Mouse (Mus musculus) kidney, adult 2 months (tissue): Measurements from ENCODE around the gene Nme3.

Source experiments
- CTCF ChIP-seq: fragments of 200-500 bp; conservative IDR thresholded peaks from 2 replicates; pipeline ENCODE4 v1.5.1; 2011; ENCODE audit warnings: low read depth, mild to moderate bottlenecking, control low read depth, low read length, moderate library complexity, mixed read lengths; ENCODE audit not compliant: insufficient read depth, insufficient read length
- POLR2A ChIP-seq: fragments of 200-500 bp; IDR thresholded peaks from one replicate; pipeline ENCODE4 v1.6.1; 2011; ENCODE audit warnings: low read depth, low read length, control low read depth

GRCm38 (mm10) chr17:24899153-24899552 is 2.9 kb downstream of the Nme3 start:
- no peak for TF ChIP-seq POLR2A
- no peak for TF ChIP-seq CTCF
